Mouse (Mus musculus): ENCODE results near the gene Disp3.

Gene Disp3

GRCm38 (mm10) chr4:148288055-148288549 is 337 bp upstream of the Disp3 start:
- DNase-seq: peak; percentile 93

DNA sequence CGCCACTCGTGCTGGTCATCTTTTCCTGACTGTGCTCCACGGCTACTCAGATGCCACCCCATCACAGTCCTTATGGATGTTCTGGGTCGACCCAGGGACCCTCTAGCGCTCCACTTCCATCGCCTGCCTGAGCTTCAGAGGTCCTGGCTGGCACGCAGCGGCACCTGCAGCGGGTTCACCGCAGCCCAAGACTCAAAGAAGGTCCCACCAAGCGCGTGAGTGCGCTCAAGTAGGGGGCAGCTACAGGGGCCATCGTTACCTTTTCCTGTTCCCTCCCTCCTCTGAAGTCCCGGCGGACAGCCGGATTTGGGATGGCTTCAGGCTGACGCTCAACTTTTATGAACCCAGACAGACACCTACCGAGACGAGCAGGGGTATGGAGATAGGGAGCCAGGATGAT is 724 bp downstream of the Disp3 start:
- no peak for DNase-seq

GRCm38 (mm10) chr4:148286226-148287031 is 1.3 kb downstream of the Disp3 start:
- DNase-seq: peak; percentile 42

DNA sequence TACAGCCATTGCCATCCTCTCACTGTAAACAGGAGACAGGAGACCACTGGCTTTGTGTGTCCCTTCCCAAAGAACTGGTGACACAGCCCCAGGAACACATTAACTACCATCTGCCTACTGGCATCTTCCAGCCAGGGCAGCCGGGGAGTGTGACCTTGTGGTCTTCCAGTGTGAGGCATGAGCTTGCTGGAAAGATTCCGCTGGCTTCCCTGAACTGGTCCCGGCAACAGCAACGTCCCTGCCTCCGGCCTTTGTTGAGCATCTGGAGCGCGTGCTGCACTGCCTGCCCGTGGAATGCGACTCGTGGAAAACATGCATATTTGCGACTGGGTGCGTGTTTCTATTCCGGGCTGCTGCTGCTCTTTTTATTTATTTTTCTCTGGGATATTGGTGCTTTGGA is 3.5 kb downstream of the Disp3 start:
- peak; percentile 41 for DNase-seq

DNA sequence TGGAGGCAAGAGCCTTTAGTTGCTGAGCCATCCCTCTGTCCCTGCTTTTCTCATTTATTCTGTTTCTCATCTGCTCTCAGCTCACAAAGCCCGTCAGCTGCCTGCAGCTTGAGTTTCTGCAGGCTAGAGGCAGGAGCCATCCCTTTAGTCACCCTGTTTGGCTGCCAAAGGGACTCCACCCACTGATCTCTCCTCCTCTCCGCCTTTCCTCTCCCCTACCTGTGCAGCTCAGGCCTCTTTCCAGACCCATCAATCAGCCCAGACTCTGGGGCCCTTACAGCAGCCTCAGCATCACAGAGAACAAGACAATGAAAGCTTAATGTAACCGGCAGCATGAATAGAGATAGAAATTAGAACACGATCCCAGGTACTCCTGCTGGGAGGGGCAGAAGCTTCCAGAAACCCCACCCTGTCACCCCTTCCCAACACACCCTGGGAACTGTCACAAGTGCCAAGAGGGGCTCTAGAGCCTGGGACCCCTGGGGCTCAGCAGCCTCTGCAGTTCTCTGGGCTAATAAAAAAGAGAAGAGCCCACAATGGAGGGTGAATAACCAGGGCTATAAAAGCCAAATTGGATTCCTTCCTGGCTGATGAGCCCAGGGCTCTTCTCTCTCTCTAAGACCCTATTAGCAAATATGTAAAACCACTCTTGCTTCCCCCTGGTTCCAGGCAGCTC is 10.8 kb downstream of the Disp3 start:
- no peak for DNase-seq

- no peak for DNase-seq
Measured at GRCm38 (mm10) chr4:148274671-148275070, 13.1 kb downstream of the Disp3 start.

- DNase-seq: no peak
Measured at GRCm38 (mm10) chr4:148273229-148273628, 14.5 kb downstream of the Disp3 start.

- no peak for DNase-seq
Measured at GRCm38 (mm10) chr4:148271656-148272055, 16.1 kb downstream of the Disp3 start.

GRCm38 (mm10) chr4:148266973-148267507 is 20.7 kb downstream of the Disp3 start:
- DNase-seq: no peak

- no peak for DNase-seq
Measured at GRCm38 (mm10) chr4:148259941-148260340, 27.8 kb downstream of the Disp3 start.

DNA sequence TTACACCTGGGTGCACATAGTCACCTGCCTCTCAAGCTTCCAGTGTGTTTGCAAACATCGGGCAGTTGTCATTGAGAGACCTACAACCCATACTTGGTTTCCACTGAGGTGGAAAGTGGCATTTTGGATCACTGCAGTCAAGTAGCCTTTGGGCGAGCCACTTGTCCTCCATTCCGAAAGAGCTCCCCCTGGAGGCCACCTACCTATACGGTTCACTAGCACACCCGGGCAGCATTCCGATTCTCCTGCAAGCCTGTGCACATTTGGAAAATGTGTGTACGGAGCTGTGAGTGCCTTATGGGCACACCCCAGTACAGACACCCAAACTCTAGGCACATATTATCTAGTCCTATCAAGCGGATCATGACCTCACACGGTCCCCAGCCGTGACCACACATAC is 38.4 kb downstream of the Disp3 start:
- DNase-seq: no peak

GRCm38 (mm10) chr4:148240387-148240786 is 47.4 kb downstream of the Disp3 start:
- no peak for DNase-seq

DNA sequence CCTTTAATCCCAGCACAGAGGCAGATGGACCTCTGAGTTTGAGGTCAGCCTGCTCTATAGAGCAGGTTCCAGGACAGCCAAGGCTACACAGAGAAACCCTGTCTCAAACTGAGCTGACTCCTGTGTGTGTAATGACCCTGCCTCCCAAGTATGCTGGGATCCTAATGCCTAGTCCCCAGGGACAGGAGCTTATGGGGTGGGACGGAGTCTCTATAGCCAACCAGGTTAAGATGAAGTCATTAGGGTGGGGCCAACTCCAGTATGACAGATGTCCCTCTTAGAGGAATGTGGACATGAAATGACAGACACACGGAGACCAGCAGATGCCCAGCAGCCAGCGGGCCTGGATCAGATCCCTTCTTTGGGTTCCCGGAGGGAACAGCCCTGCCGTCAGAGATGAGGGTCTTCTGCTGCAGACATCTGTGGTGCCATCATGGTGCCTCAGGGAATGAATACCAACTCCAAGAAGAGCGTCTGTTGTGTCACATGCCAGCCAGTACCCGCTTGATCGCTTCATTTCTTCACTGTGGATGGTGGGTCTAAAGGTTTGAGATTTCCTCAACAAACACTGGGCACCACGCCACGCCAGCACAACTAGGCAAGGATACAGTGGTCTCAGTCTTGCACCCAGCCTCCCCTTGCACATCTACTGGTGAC is 48.2 kb downstream of the Disp3 start:
- no peak for DNase-seq

DNA sequence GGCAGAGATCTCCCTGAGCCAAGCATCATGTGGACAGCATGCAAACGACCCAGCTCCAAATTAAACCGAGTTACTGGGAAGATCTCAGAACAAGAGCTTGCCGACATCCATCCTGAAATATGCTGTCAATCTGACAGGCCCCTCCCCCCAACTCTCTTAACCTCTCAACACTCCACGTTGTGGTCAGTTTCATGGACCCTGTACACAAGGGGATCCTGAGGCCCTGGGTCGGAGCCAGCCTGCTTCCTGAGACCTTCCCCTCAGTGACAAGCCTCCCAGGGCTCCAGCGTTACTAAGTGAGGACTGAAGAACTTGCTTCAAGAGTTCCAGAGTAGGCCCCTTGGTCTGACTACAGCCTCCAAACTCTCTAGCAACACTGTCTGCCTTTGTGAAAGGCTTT is 48.8 kb downstream of the Disp3 start:
- no peak for DNase-seq

- DNase-seq: no peak
Measured at GRCm38 (mm10) chr4:148238218-148238617, 49.5 kb downstream of the Disp3 start.

DNA sequence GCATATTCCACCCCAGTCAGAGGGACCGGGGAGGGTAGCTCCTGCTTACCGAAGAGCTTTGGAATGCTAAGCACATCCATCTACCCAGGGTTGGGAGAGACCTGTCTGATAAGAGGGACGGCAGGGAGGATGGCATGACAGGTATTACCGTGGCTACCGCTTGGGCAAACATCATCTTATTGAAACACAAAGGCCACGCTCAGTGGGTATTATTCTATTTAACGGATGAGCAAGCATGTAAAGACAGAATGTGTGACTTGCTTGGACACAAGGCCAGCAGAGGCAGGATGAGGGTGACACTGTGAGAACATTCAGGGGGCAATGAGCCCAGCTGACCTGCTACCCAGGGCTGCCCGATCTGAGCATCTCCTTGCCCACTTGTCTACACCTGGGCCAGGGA is 51.1 kb downstream of the Disp3 start:
- no peak for DNase-seq

- no peak for DNase-seq
Measured at GRCm38 (mm10) chr4:148233061-148233460, 54.7 kb downstream of the Disp3 start.

- DNase-seq: no peak
Measured at GRCm38 (mm10) chr4:148232615-148233014, 55.1 kb downstream of the Disp3 start.

DNA sequence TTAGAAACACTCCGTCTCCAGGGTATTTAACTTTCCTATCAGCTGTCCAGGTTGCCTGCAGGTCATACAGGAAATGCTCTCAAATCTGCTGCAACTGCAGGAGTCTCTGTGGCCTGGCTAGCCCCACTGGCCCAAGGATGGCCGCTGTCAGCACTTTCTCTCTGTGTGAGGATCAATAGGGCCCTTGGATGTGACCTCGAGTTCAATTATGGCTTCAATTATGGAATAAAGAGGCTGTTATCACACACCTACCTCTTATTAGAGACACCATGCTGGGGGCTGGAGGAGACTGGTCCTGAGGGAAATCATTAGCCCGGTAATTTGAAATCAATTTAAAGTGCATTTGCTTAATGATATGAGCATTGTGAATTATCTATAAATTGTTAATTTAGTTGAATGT is 55.6 kb downstream of the Disp3 start:
- DNase-seq: no peak

DNA sequence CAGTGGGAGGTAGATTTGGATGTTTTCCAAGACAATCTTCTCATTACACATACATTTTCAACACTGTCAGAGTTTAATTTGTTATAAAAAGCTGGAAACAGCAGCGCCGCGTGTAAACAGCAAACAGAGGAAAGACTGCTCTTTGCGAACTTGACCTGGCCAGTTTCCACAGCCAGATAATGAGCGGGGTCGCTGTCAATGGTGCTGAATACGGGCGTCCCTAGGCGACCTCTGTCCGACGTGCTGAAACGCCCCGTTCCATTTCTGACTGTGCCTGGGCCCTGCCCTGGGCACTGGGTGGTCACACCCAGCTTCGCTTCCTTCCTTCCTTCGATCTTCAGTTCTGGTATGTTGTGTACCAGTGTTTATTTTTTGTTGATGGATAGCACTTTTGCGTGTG is 58.1 kb downstream of the Disp3 start:
- DNase-seq: no peak

DNA sequence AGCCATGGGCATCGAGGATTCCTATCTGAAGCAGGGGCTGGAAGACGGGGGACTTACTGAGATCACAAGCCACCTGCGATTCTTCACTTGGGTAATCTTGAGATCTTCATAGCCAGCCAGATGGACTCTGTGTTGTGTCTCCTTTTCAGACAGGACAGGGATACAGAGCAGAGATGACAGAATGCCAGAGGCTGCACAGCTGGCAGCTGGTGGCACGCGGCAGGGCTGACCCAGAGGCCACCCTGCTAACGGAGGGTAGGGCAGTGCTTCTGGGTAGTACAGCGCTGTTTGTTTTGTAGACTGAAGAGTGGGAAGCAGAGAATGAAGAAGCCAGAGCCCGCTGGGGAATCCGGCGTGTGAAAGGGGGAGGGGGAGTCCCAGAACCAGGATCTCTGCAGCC is 64.8 kb downstream of the Disp3 start:
- DNase-seq: no peak

GRCm38 (mm10) chr4:148220656-148221055 is 67.1 kb downstream of the Disp3 start:
- no peak for DNase-seq

DNA sequence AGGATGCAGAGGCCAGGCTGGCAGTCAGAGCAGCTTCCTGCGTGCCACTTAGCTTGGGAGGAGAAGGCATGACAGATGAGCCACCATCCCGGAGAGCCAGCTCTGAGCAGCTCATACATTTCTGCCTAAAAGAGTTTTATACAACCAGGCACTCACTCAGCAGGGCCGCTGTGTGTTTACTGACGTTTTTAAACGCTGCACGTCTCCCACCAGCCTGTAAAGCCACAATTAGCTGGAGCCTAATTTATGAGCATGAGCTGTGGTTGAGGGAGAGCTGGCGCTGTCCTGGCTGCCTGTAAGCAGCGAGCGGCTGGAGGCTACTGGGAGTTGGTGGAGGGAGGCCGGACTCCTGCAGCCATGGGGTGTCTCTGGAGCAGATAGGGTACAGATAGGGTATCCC is 69.5 kb downstream of the Disp3 start:
- peak; percentile 26 for DNase-seq
